Mouse (Mus musculus) layer of hippocampus, adult 8-10 months (tissue): ENCODE results near the gene Ccdc117. TPM values are rescaled to one million over a fixed set of nuclear protein-coding genes. Genes with fewer than 3 reads are reported as not detected.
"Not testable (repeated sequence)": the region's sequence is repeated elsewhere in the genome, so short reads cannot be mapped to it uniquely, and the experiment has no call there.

ENCODE experiments used
- DNase-seq, 2 experiments: peaks; one replicate each; pipeline ENCODE4 v3.0.0; 2022; ENCODE audit warnings: low spot score in 2 of 2
- total RNA-seq, 4 experiments: library from RNA; stranded (reverse); gene quantifications; 2 replicates each; pipeline ENCODE4 v1.2.4; 2022

Ccdc117 gene
- total RNA-seq, 4 experiments from 2014 or later, result 13.3 to 18.4 (median 15.2) TPM

DNA sequence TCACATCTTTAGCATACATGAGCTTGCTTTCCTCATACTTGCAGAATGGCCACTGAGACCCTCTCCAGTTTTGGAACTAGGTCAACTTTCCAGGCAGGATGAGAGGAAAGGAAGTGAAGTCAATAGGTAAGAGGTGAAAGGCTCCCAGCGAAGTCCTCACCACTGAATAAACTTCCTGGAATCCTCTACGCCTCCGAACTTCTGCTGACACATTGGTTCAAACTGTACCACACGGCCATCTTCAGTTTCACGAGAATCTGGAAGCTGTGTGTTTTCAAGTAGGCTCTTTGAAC is 31.9 kb downstream of the Ccdc117 start:
- no peak for DNase-seq

DNA sequence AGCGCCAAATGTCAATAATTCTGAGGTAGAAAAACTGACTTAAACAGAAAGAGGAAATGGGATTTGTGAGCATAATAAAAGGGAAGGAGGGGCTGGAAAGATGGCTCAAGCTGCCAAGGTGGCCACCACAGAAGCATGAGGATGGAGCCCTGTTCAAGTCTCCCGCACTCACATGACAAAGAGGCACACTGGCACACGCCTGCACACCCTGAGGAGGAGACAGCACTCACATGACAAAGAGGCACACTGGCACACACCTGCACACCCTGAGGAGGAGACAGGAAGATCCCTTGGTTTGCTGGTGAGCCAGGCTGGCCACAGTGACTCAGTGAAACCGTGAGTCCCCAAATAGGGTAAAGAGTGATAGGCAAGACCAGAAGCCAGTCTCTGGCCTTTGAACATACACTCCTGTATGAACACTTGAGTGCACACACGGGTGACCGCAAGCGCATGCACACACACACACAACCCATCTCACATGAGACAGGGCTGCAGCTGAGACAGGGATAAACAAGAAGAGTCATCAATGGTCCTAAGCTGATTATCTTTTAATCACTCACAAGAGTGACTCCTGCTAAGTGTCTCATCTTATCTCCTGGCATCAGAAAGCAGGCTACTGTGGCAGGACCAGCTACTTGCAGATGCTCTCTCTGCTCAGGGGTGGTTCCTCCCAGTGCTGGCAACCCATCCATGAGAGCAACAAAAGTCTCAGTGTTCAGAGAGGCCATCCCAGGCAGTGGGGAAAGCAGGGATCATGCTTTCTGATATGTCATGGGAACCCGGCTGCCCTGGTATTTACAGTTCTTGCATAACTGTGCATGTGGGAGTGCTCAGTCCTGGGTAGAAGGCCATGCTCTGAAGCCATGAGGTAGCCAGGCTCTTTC is 32.5 kb downstream of the Ccdc117 start:
- no peak for DNase-seq

DNA sequence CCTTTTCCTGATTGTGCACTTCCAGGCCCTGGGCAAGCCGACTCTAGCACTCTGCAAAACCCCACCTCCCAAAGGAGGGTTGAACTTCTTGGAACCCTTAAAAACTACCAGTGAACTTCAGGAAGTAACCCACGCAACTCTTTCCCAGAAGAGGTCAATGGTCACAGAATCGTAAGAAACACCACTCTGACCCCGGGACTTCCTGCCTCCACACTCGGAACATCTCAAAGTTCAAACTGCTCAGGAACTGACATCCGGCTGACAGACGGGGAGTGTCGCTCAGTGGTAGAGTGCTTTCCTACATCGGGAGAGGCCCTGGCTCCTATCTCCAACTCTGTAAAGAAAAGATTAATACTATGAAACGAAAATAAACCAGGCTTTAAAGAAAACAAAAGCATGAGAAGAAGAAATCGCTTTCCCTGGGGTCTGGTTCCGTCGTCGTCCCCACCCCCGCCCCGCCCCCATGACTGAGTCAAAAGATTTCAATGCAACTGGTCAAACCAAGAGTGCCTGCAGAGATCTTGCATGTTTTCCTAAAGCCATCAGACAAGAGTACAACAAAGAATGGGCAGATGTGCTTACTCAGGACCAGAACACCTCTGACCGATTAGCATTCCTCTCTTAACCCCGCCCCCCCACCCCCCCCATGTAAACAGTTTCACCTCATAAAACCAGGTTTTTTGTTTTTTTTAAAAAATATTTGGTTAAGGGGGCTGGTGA is 36.0 kb downstream of the Ccdc117 start:
- DNase-seq, result no peak

DNA sequence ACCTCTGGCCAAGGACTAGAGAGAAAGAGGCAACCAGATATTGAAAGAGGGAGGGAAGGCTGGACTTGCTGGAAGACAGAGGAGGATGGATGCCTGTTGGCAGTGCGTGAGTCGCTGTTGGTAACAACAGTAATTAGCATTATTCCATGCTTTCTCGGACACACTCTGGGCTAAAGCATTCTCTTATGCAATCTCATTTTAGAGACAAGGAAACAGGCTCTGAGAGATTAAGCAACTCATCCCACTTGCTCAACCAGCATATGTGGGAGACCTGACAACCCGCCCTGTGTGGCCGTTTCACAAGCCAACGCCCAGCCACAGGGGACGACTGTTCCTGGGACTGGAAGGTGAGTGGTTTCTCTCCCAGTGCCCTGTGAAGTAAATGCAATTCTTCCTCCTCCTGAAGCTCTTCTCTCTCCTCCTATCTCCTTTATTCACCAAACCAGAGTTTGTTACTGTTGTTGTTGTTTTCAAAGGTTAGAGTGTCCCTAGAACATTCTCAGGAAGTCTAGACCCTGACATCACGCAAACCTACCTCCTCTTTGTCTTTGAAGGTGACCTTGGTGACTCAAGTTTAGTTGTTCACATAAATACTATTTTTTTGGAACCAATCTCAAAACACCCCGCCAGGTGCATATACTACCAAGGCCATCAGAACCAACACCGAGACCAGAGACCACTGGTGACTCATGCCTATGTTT is 39.5 kb downstream of the Ccdc117 start:
- no peak for DNase-seq

DNA sequence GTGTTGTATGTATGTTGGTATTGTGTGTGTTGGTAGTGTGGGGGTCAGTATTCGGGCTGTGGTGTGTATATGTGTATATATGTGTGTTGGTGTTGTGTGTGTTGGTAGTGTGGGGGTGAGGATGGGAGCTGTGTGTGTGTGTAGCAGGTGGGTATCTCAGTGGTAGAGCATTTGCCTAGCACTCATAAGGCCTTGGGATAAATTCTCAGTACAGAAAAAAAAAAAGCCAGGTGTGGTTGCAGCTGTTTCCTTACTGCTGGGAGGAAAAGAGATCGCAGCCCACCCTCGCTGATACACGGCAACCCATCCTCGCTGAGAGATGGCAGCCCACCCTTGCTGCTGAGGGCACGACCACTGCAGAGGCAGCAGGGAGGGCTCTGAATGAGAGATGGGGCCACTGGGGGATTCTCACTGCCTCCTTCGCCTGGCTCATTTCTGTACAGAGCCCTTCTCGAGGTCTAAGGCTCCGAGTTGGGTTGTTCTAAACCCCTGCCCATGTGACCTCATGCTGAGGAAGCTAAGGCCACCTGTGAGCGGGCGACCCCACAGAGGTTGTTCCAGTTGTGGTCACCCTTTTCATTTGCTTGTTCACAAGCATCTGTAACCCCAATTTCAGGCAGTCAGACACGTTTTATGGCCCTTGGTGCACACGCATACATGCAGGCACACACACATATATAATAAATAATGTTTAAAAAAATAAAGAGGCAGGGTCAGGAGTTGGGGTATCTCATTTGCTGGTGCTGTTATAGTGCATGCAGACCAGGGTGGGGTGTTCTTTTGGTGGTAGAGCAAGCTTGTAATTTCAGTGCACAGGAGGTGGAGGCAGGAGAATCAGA is 40.9 kb downstream of the Ccdc117 start:
- no peak for DNase-seq

DNA sequence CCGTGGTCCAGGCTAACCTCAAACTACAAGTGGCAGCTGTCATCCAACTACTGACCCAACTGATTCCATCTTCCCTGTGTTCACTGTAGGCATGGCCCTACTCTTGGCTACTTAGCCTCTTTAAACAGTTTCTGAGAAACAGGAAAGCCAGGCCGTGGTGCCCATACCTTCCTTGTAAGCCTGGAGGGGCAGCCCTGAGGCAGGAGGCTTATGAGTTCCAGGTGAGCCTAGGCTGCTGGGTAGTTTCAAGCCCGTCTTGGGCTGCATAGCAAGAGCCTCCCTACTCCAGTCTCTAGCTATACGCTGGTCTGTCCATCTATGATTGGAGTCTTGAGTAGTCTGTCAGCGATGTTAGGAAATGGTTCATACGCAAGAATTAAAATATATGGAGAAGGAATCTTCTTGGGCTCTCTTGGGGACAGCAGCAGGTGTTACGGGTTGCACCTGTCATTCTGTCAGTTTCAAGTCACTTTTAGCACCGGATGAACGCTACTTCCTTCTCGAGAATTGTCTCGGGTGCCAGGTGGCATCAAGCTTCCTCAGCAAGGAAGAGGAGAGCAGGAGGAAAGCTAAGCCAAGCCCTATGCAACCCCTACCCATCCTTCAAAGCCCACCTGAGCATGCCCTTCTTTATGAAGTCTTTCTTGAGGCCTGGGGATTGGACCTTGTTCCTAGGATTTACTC is 41.9 kb downstream of the Ccdc117 start:
- no peak for DNase-seq

DNA sequence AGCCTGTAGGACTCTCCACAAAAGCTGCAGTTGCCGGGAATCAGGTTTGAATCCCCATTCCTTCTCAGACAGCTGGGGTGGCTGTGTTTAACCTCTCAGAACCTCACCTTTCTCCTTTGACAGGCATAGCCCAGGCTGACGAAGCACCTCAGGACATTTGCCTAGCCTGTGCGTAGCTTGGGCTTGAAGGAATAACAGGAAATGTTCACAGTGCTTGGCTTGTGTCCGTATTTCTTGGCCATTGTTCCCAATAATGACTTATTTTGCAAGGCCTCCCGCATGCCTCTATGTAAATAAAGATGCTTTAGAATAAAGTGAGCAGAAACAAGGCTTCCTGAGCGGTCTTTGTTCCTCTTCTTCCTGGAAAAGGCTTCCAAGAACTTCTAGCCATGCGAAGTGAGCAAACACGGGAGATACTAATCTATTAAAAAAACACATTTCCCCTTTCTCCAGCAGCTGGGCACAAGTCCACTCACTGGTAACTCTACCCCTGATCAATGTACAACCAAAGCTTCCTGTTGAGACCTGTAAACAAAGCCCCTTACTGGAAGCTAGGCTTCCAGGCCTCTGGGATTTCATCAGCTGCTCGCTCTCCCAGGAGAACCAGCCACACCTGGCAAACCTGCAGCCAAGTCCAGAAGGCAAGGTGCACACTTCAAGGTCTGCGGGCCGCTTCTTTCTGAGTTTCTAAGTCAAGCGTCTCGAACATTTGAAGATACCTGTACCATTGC is 42.9 kb downstream of the Ccdc117 start:
- DNase-seq, result no peak

DNA sequence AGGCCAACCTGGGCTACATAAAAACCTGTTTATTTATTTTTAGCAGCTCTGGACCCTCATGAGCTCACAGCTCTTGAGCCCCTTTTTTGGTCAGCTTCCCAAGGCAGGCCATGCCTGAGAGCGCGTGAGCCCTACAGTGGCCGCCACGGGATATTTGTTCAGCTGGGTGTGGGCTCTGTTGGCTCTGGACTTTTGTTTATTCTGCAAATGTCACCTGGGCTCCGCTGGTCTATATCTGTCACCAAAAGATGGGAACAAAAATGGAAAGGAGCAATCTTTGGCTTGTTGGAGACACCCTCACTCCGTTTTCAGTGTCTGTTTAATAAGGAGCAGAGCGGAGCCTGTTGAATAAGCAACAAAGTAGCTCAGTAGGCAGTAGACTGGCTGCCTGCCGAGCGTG is 43.6 kb downstream of the Ccdc117 start:
- DNase-seq, result no peak

DNA sequence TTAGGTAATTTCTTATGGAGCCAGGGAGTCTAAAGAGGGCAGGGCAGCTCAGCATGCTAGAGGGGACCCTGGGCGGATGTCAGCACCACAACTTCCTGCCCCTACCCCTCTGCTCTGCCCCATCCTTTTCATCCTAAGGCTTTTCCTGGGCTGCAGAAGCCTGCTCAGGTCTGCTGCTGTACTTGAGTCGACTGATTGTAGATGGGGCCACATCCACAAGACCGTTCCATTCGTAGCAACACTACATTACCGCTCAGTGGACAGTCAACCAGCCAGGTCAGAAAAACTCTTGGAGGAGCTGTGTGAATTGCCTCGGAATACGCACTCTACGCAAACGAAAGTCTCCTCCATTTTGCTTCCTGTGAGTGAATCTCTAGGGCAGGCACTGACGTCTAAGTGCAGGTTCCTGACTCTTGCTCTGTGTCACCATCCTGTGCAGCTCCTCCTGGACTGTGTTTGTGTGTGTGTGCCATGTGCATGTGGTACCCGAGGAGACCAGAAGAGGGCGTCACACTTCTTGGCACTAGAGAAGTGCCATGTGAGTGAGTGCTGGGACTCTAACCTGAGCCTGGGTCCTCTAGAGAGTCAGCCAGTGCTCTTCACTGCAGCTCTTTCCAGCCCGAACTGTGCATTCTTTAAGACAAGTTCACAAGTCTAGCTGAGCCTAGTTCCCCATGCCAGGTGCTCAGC is 45.3 kb downstream of the Ccdc117 start:
- DNase-seq, result no peak

DNA sequence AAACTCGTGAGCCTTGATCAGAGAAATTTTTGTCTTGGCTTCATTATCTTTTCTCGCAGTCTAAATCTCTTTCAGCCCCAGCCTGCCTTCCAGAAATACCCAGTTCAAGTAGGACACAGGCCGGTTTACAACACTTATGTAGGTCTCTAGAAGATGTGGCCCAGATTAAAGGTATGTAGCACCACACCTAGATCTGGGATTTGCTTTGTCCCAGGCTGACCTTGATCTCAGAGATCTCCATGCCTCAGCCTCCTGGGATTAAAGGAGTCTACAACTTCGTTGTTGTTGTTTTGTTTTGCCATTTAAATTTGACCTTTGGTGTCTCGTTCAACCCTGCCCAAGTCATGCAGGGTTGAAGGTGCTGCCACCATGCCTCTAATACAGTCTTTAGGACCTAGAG is 46.1 kb downstream of the Ccdc117 start:
- no peak for DNase-seq

DNA sequence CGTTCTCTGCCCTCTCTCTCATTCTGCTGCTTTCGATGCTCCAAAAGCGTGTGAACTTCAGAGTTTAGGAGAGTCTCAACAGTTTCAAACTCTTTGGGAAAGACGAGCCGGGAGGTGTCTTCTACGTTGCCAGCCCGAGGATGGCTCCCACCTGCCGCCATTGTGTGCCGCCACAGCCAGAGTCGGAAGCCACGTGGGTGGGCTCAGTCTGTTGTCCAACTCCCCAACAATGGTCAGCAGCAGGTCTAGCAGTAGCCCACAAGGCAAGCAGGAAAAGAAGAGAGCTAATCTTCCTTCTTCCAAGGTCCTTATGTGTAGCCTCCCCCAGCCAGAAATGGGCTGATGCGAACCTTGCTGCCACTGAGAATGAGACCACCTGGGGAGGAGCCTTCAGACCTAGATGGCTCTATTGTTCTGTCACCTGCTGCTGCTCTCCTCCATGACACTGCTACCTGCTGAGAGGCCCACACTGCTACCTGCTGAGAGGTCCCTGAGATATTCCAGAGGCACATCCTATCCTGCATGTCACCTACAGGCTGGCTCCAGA is 46.6 kb downstream of the Ccdc117 start:
- no peak for DNase-seq

DNA sequence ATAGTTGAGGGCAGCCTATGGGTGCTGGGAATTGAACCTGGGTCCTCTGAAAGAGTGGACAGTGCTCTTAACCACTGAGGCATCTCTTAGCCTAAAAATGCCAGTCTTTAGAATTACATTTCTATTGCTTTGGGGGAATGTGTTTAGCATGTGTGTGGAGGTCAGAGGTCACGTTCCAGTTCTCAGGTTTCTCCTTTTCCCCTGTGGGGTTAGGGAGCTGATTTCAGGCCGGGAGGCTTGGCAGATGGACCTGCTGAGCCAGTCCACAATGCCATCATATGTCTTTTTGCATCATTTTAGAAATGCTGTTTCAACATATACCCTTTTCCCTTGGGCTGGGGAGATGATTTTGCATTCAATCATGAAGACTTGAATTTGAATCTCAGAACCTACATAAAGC is 48.1 kb downstream of the Ccdc117 start:
- no peak for DNase-seq

DNA sequence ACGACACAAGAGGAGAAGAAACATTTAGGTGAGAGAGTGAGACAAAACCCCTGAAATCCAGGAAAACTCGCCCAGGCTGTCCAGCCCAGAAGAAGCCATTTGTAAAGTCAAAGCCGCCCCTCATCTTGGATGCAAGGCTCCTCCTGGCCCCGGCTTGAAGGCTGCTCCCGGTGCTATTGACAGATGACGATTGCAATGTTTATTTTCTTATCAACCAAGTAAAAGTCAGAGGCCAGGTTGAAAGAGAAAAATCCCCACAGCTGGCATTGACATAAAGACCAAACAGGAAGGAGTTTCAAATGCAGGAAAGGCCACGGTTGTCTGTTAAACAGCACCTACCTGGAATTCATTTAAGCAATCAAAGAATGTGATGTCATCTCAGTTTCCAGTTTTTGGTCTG is 50.1 kb downstream of the Ccdc117 start:
- no peak for DNase-seq

DNA sequence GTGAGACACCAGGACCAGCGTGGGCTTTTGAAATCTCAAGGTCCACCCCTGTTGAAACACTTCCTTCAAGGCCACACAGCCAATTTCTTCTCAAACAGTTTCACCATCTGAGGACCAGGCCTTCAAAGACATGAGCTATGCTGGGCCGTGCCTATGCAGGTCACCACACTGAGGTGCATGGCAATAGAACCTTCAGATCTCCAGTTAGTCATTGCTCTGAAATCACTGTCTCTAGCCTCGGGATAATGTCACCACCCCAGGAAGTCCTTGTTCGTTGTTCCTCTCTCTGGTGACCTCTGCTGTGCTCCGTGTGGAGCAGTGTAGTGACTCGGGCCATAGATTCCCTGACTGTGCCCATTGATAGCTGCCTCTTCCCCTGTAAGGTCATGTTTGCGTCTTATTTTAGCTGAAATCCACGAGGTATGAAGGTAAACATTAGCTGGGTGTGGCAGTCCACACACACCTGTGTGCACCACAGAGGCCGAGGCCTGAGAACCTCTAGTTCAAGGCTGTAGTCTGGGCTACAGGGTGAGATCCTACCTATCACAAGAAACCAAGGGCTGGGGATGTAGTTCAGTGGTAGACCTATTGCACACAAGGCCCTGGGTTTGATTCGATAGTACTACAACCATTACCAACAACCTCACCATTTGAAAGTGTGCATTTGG is 50.9 kb downstream of the Ccdc117 start:
- DNase-seq, result no peak

DNA sequence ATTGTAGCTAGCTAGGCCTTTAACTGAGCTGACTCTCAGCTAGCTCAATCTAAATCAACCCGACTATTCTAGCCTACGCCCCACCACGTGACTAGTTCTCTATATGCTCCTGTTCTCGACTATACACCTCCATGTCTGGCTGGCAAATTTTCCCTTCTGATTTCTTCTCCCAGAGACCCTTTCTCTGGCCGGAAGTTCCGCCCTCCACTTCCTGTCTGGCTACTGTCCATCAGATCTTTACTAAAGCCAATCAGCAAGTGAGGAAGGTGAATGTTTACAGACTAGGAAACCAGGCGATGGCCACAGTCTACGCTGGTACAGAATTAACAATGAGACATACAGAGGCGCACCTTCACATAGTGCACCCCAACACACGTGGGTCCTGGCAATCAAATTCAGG is 52.6 kb downstream of the Ccdc117 start:
- not testable (repeated sequence) for DNase-seq

DNA sequence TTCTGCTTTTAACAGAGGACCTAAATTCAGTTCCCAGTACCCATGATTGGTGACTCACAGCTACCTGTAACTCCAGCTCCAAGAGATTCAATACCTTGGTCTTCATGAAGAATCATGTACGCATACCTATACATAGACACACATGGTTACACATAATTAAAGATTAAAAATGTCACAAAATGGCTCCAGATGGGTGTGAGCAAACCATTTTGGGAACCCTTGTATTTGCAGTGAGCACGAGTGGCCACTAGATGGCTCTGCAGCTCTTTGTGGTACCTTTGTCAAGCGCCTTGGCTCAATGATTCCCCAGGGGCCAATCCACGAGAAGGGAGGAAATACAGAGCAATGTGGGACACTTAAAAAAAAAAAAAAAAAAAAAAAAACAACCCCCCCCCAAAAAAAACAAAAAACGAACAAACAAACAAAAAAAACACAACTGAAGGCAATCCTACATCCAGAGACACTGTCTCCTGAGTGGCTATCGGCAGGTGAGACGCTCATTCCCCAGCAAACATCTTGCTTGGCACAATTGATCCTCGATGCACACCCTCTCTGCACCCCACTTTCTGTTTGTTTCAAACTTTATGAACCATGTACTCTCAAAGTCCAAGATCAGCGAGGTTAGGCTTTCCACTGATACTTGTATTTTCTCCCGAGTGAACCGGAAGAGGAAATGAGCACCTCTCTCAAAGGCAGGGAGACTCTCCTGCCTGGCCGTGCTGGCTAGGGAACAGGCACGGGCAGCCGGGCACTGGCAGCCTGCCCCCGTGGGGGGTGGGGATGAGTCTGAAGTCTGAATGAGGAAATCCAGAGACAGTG is 56.6 kb downstream of the Ccdc117 start:
- peak; percentile 73 to 89 for DNase-seq

DNA sequence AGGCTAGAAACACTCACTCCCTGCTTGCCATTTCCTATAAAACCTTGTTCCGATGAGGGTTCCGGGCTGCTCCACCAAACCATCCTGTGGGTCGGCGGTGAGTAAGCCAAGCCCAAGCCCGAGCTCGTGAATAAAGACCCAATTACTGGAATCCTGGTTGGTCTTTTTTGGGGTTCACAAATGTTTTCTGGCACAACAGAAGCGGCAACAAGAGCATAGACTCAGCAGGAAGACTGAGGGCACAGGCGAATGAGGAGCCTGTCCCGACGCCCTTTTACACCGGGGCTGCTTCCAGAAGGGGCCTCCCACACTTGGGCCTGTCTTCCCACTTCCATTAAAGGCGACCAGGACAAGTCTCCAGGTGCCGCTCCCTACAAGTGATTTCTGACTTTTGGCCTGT is 59.4 kb downstream of the Ccdc117 start:
- no peak for DNase-seq
